Mouse (Mus musculus) C3H10T1/2 (cell line): Measurements from ENCODE around the gene Ercc6l. TPM values are rescaled to one million over a fixed set of nuclear protein-coding genes. Genes with fewer than 3 reads are reported as not detected.

ENCODE experiments used
- polyA plus RNA-seq, 2 experiments: library from polyadenylated mRNA; unstranded; fragments of >200 nt; fragmentation: generic; extraction: Trizol; gene quantifications; one replicate each; pipeline ENCODE4 v1.2.1; 2012; ENCODE audit warnings: missing spikeins in 2 of 2

The Ercc6l gene
- polyA plus RNA-seq = 1 to 10 TPM in 1 of 2 experiments, under 1 TPM in 1; 0.77 to 3.1 TPM

DNA sequence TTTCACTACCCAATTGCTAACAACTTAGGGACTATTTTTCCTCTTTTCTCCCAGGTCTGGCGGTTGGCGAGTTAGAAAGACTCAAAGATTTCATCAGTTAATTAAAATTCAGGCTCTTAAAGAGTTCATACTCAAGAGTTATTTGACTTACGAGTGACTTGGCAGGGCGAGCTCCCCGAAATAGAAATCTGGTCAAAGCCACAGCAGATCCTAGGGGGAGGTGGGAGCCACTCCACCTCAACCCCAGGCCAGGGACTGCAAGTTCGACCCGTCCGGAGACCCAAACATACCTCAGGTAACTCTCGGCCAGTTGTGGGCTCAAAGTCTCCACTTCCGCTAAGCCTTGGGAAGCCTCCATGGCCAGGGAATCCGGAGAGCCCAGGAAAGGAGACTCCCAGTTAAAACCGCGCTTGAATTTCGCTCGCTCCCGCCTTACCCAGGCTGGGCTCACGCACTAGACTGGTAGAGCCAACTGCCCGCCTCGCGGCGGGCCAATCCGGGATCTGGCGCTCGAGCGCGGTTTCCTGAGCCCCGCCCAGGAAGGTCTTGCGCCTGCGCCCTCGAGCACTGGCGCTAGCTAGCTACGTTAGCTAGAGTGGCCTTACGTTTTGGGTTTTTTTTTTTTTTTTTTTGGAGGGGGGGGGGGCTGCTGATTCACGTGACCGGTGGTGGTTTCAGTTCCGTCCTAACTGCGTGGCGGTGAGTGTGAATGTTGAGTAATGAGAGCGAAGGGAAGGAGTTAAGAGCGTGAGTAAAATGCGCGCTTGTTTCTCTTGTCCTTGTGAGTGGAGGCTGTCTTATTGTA lies at the start of gene Ercc6l:
TSS of gene Ercc6l (minus strand) at position 474 of the 805 bp plus-strand sequence.

GRCm38 (mm10) chrX:102188712-102189497 lies 32.0 kb upstream of the Ercc6l start, which contains the start of gene Rps4x:
TSS of gene Rps4x (minus strand) at chrX:102189394.

DNA sequence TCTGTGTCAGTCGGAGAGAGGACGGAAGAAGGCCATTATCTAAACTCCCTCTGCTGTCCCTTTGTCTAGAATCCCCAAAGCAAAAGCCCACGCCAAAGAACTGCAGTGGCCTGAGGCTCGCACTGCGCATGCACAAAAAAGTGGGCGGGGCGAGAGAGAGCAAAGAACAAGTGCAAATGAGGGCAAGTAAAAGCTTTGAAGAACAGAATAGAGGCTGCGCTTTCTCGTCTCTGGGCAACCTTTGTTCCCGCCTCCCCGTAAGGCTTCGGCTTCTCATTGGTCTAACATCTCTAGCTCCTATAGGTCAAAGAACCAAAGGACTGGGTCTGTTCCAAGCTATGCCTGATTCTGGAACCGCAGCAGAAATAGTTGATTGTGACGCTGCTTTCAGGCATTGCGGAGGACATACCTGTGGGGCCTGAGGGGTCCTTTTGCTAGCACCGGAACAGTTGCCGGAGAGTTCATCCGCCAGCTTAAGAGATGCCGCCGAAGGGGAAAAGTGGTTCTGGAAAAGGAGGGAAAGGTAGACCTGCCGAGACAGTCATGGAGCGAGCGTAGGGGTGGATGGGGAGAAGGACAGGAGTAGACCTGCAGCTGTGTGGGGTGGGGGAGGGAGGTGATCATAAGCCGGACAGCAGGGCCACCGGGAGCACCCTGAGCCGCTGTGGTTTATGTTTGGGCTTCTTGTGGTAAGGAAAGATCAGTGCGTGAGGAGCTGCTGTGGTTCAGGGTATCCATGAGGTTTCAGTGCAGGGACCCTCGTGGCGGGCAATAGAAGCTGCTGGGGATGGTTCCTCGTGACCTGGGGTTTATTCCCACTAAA lies 37.6 kb downstream of the Ercc6l start, which contains the start of gene Pin4:
TSS of gene Pin4 (plus strand) at position 406 of the 823 bp plus-strand sequence.

Other genes starting within 250 kb of the Ercc6l start
- not detected for gene Rtl5, start 85.8 kb downstream of the Ercc6l start, polyA plus RNA-seq
- gene Pin4, start 37.6 kb downstream of the Ercc6l start, polyA plus RNA-seq = 10 to 100 TPM; 16.6 to 59.5 TPM
- 1,000 to 10,000 TPM; 2,990 to 3,572 TPM for gene Rps4x, start 32.3 kb upstream of the Ercc6l start, polyA plus RNA-seq
- gene Cited1, start 95.1 kb upstream of the Ercc6l start, polyA plus RNA-seq = 1 to 10 TPM in 1 of 2 experiments, under 1 TPM in 1; 0.99 to 7.0 TPM